Mouse (Mus musculus): Measurements from ENCODE around the gene A930004D18Rik.

DNA sequence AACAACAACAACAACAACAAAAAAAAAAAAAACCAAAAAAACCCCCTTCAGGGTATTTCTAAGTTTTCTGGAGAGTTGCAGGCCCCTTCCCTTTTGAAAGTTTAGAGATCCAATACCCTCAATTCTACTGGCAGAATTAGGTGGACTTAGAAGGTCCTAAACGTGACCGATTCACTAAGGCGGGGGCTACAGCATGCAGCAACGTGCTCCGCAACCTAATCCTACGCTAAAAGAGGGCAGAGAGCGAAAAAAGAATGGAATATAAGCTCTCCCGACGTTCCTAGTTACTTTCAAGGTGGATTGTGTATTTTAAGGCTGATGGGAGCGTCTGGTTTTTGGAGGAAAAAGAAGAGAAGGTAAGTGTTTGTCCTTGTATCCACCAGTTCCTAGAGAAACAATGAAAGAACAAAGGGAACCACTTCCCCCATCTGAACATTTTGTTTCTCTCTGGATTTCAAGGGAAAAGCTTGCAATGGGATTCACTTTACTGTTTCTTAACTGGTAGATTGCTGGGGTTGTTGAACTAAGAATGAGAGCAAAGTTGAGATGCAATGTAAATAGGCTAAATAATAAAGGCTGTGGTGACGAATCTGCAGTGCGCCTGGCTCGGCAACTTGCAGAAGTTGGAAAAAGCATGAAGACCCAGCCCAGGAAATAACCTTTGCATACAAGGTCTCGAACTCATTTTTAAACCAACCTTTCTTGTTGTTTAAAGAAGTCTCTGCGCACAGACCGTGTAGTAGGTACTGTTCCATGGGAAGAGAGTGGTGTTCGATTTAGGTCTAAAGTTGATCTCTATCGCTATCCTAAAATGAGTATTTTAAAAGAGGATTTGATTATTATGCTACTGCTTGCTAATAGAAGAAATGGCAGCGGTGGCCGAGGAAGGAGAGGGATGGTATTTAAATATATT lies 17.7 kb upstream of the A930004D18Rik start, which contains the start of gene Mllt10:
- TF ChIP-seq POLR2A (IDR thresholded peaks at IDR 0.05; ENCODE audit: borderline replicate concordance, low read depth, low read length) (no peak), CTCF (IDR thresholded peaks at IDR 0.05; ENCODE audit: low read depth, low read length) (no peak)
